Mouse (Mus musculus): ENCODE results near the gene Mrrf.
"Not testable (repeated sequence)": the region's sequence is repeated elsewhere in the genome, so short reads cannot be mapped to it uniquely, and the experiment has no call there.

Gene Mrrf

DNA sequence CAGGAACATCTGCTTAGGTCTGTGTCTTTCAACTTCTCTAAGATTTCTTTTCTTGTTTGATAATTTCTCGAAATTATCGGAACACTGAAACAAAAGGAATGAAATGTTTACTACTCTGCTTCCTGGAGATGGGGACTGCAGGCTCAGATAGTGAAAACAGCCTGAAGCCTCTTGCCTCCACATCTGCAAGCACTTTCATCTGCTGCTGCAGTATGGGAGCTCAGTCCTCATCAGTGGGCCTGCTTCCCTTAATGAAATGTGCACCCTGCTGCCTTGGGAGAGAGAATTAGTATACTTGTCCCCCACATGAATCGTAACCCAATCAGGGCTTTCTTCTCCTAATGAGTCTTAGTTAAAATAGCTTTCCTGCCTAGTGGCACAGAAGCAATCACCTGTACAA is 7.1 kb upstream of the Mrrf start:
- no peak for DNase-seq (ENCODE audit: low spot score in 2 of 2)

DNA sequence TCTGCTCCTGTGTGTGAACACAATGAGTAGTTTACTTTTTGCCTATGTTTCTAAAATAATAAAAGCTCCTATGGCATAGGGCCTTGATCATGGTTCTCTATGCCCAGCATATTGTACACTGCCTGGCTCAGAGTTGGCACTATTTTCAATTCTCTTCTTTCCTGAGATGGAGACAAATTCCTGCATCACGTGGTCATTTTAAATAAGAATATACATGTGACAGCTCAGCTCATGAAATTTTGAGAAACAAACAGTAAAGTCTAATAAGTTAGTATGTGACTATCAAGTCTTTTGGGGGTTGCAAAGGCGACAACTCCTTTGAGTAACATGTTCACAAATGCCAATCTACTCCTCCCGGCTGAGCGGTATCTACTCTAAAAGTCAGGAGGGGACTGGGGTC is 302 bp upstream of the Mrrf start:
- no peak for DNase-seq (ENCODE audit: low spot score in 2 of 2)

DNA sequence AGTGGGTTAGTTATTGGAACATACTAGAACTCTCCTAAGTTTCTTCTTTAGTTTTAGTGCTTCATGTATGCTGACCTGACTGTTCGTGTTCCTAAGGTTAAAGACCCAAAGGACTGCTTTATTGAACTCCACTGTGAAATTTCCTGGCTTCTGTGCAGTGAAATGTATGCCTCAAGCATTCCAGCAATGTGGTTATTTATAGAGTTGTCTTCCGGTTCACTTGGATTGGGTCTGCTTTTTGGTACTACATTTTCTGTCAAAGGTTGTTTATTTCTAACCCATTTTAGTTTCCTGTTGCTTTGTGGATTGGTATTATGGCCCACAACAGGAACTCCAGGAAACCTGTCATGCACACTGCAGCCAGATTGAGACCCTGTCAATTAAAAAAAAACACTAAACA is 2.9 kb downstream of the Mrrf start:
- no peak for DNase-seq (ENCODE audit: low spot score in 2 of 2)

DNA sequence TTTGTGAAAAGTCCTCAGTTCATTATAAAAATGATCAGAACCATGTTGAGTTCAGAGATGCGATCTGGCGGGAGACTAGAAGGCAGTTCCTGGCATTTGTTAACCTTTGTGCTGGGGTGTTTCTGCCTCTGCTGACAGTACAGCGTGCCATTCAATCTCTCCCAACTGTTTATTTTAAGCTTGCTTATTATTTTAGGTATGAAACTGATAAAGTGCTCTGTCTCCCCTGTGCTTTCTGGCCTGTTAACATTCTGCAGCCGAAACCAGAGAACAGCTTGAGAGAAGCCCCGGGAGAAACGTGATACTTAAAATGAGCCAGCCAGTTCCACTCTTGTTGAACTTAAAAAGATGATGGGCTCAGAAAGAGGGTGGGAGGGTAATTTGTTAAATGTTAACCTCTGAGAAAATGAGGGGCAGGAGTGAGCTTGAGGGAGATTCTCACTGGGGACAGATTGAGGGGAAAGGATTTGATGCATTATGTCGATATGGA is 12.7 kb downstream of the Mrrf start:
- no peak for DNase-seq (ENCODE audit: low spot score in 2 of 2)

DNA sequence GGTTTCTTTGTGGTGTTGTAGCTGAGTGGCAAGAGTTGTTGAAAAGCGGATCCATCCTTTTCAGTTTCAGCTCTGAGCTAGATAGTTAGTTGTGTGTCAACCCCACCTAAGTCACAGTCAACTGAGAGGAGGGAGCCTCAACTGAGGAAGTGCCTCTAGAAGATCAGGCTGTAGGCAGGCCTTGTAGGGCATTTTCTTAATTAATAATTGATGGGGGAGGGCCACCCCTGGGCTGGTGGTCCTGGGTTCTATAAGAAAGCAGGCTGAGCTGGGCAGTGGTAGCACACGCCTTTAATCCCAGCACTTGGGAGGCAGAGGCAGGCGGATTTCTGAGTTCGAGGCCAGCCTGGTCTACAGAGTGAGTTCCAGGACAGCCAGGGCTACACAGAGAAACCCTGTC is 16.2 kb downstream of the Mrrf start:
- not testable (repeated sequence) for DNase-seq (ENCODE audit: low spot score in 2 of 2)

DNA sequence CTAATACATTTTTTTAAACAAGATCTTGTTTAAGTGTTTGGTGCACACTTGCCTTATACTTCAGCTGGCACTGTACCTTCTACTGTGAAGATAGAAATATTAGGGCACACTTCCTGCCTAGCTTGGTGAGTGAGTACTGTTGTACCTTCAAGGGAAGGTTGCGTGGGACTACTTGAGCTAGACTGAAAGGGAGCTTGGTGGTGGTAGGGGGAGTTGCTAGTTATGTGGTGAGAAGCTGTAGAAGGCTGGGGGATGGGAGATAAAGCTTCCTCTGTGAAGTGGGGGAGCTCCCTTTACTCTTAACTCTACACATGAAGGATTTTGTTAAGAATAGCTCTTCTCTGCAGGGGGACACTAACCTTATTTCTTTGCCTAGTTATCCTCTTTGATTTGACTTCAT is 21.3 kb downstream of the Mrrf start:
- DNase-seq (ENCODE audit: low spot score in 2 of 2) = no peak

DNA sequence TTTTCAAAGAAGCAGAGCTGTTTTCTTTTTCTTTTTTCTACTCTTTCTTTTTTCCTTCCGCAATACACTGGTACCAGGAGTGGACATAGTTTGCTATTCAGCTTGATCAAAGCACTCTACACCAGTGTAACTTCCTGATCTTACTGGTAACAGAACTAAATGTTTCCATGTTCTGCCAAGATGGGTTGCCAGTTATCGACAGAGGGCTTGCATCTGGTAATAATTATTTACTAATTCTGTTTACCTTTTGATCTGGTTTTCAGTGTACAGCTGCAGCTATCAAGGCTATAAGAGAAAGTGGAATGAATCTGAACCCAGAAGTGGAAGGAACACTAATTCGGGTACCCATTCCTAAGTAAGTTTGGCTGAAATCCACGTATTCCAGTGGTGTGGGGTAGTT is 23.1 kb downstream of the Mrrf start:
- no peak for DNase-seq (ENCODE audit: low spot score in 2 of 2)

DNA sequence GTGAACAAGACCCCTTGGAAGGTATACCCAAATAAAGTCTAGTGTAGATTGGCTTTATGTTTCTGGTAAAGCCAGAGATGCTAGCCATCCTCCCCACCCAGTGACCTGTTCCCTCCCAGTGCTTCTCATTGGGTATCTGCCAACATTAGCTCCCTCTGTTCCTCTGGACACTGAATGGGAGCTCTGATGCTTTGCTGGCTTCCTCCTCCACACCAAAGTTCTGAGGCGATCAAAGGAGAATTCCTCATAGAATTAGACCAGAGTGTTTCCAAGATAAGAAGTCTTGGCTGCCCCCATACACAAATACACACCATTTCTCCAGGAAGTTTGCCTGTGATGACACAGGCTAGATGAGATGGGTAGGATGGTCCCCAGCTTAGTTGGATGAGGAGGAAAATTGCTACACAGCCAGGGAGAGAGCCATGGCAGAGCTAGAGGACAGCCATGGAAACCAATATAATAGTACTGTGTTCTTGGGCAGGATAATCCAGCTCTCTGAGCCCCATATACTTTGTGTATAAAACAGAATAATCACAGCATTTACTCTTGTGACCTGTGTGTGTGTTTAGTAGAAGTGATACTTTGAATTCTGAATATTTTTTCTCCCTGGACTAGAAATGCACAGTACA is 31.9 kb downstream of the Mrrf start:
- no peak for DNase-seq (ENCODE audit: low spot score in 2 of 2)

DNA sequence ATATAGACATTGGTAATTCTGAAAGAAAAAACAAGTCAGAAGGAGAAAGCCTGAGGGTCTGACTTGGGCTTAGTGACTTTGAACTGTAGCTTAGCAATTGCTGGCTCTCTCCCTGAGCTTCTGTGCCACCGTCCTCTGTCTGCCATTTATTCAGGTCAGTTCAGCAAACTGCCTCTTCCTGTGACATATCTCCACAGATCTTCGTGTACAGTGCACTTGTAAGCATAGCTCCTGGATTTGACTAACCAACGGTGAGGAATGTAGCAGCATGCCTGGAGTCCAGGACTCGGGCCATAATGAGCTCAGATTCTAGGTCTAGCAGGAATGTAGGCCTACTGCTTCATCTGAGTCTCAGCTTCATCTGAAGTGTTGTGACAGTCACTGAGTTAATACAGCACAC is 33.0 kb downstream of the Mrrf start:
- DNase-seq (ENCODE audit: low spot score in 2 of 2) = no peak

DNA sequence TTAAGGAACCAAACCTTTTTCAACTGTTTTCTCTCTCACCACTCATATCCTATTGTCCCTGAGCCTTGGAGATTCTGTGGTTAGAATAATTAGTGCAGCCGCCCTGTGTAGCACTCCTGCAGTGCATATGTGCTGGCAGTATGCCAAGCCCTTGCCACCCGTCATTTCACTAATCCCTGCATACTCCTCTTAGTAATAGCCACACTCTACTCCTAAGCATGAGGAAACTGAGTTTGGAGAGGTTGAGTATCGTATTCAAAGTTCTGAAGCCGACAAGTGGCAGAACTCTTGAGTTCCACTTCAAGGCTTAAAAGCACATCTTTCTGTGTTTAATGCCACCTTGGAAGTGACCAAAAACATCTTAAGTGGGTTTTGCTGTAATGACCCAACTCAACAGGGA is 35.9 kb downstream of the Mrrf start:
- DNase-seq (ENCODE audit: low spot score in 2 of 2) = no peak

DNA sequence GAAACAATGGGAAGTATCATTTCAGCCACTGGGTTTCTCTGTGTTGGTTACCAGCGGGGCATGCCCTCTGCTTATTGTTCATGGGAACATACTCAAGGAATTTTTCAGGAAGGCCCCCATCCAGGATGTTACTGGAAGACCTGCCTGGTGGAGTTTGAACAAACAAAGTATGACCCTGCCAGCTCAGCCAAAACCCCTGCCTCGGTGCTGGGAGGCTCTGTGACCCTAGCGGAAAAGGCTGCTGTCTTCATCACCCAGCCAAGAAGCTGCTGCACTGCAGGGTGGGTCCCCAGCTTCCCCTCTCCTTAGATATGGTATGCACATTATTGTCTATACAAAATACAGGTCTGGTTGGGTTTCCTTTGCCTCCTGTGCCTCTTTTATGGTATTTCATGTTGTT is 36.4 kb downstream of the Mrrf start:
- DNase-seq (ENCODE audit: low spot score in 2 of 2) = no peak

DNA sequence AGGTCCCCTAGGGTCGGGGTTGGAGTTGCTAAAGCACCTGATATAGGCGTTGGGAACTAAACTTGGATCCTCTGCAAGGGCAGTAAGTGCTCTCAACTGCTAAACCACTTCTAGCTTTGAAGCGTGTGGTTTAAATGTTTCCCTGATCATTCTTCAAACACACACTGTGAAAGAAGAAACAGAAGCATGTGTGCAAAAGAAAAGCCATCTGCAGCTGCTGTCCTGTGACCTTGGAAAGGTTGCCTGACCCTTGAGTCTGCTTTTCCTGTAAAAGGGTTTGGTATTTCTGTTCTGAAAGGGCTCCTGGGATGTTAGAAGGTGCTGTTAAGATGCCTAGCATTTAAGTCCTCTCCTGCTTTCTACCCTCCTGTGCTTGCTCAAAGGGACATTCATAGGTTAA is 43.3 kb downstream of the Mrrf start:
- DNase-seq (ENCODE audit: low spot score in 2 of 2) = no peak

DNA sequence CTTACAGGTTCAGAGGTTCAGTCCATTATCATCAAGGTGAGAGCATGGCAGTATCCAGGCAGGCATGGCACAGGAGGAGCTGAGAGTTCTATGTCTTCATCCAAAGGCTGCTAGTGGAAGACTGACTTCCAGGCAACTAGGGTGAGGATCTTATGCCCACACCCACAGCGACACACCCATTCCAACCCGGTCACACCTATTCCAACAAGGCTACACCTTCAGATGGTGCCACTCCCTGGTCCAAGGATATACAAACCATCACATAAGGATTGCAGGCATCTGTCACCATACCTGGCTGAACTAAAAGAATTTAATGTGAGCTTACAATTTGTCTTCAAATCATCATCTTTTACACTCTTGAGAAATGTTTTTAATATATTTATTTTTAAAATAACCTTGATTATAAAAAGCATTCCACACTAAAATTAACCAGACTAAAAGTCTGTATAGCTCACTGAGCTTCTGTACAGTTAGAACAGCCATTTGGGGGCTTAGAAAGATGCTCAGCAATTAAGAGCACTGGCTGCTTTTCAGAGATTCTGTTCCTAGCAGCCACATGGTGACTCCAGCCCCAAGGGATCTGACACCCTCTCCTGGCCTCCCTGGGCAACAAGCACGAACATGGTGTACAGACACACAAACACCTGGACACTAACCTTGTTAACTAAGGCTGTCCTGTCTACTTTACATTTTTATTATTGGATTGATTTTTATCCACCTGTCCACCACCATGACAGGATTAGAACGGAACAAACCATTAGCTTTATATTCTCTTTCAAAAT is 45.6 kb downstream of the Mrrf start:
- DNase-seq (ENCODE audit: low spot score in 2 of 2) = not testable (repeated sequence)

DNA sequence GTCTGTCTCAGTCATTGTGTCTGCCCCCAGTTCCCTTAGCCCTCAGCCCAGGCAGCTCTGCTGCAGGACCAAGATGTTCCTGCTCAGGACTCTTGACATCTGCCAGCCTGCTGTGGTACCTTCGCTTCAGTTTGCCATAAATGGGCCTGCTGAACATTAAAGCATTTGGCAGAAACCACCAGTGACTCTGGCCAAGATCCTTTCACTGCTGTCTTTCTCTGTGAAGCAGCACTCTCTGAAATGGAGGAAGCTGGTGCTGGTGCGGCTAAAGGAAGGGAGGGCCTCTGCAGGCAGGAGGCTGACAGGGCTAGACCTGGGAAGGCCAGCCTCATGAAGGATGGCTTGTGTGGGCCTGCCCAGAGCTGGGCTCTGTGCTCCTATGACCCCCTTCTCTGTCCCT is 47.1 kb downstream of the Mrrf start:
- DNase-seq (ENCODE audit: low spot score in 2 of 2) = no peak

DNA sequence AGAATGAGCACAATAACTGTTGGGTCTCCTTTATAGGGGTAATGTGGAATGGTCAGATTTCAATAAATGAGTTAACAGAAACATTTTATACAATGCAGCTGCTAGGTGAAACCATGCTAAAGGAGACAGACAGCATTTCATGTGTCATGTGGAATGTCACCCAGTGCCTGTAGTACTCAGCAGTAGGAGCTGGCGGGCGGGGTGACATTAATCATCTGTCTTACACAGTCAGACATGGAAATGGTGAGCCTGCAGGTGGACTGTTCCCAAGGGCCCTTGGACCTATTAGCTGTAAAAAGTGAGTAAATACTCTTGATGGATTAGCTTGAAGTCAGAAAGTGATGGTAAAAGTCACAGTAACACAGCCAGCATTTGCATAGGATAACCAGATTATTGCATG is 48.0 kb downstream of the Mrrf start:
- DNase-seq (ENCODE audit: low spot score in 2 of 2) = no peak

DNA sequence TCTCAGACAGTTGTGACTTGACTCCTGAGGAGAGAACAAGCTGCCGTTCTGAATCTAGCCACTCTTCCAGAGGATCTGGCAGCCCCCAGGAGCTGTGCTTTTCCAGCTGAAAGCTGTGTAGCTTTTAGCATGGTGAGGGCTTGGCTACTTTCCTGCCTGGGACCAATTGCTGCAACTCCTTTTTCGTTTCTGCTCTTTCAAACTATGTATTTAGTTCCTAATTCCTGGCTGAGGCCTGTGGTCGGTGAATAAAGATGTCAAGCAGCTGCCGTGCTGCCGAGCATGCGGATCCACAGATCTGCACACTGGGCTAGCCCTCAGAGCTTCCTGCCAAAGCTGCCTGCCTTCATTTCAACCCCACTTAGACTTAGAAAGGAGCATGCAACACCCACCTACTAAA is 48.7 kb downstream of the Mrrf start:
- no peak for DNase-seq (ENCODE audit: low spot score in 2 of 2)

DNA sequence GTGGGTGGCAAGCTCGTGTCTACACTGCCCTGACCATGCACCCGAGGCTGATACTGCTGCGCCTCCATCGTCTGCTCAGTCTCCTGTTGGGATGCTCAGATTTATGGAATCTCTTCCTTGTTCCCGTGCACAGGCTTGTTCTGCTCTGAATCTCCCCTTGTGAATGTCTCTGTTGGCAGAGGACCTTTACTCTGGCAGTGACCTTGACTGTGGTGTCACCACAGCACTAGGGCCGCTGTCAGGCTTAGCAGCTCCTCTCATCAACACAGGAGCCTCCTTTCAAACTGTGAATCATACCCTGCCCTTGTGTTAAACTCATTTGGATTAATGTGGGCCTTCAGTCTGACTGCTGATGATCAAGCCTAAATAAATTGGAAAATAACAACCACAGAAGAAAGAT is 53.0 kb downstream of the Mrrf start:
- not testable (repeated sequence) for DNase-seq (ENCODE audit: low spot score in 2 of 2)

DNA sequence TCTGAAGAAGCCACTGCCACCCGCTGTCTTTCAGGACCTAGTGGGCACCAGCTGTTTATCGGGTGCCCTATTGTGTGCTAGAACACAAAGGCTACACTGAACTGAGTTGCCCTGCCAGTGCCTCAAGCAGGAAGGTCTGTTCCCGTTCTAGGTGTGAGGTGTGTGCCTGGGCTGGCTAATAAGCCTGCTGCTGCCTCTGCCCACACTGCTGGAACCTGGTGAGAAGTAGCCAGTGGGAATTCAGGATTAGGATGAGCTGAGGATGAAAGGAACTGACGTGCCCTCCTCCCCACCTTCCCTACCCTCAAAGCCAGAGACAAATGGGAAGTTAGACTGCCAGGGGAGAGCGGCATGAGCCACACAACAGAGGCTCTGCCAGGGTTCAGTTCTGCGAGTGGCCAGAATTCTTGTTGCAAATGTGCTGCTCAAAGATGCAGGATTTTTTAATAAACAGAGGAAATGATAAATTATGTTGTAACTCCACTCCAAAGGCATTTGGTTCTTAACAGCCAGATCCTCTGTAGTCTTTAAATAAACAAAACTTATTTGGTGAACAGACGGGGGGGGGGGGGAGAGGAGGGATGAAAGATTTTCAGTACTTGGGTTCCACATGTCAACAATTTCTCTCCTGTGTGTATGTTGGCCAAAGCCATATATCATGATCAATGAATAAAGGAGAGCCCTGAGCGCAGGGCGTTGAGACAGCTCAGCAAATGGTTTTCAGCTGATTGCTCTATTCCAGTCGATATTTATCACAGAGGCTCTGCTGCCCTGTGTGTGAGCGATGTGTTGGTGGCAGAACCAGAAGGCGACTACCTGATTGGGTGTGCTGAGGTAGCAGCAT is 55.1 kb downstream of the Mrrf start:
- DNase-seq (ENCODE audit: low spot score in 2 of 2) = no peak

DNA sequence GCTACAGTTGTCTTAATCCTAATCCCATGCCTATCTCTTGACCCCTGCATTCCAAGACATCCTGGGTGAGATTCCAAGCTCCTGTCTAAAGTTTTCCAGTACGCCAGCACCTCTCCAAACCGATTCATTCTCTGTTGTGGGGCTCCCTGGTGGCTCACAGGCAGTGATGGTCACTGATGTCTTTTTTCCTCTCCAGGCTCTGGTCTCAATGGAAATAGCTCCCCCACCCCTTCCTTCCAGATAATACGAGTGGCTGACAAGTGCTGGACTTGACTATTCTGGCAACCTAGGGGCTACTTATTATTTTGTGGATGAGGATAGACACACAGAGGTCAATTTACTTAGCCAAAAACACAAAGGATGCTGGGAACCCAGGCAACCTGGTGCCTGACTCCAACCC is 60.8 kb downstream of the Mrrf start:
- no peak for DNase-seq (ENCODE audit: low spot score in 2 of 2)

DNA sequence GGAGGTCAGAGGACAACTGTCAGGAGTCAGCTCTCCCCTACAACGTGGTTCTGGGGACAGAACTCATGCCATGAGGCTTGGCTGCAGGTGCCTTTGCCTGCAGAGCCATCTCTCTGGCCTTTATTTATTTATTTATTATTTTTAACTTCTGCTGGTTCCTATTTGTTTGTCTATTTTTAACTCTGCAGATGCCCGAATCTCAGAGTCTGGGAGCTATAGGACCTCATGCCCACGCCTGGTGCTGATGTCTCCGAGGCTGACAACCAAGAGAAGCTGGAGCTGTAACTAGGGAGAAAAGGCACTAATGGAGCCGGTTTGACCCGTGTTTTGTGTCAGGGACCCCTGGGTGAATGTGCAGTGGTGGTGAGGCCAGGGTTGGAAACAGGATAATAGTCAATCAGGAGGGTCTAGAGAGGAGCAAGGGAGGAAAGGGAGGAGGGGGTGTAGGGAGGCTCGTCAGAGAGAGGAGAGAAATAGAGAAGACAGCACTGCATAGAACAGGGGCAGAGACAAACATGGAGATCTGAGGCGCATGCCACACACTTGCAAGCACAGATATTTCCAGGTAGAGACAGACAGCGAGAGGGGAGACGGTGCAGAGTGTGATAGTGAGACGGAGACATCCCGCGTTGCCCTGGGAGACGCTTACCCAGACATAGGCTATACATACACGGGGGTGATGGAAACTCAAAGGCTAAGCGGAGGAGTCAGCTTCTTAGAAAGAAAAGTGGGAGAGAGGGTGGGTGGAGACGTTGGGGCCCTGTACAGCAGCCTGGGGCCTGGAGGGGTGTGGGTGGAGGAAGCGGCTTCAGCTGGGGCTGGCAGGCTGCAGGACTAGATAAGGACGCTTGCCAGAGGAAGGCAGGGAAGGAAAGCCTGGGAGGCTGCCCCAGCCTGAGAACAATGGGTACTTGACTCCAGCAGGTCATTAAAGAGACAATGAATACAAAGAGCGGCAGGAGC is 62.0 kb downstream of the Mrrf start:
- DNase-seq (ENCODE audit: low spot score in 2 of 2) = peak; percentile 81 to 85

DNA sequence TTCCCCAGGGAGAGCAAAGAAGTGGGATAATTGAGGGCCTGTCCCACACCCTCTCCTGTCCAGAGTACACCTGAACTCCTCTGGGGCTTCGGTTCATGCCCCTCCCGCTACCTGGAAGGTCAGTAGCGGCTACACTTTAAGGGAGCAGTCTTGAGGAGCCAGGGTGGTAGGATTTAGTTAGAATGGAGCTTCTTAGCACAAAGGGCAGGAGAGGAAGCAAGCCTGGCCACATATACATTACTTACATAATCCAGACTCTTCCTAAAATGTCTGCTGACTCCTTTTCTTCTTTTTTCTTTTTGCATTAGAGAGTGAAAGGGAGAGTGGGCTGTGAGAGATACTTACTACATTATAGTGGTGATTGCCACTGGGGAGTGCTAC is 62.7 kb downstream of the Mrrf start:
- DNase-seq (ENCODE audit: low spot score in 2 of 2) = no peak

DNA sequence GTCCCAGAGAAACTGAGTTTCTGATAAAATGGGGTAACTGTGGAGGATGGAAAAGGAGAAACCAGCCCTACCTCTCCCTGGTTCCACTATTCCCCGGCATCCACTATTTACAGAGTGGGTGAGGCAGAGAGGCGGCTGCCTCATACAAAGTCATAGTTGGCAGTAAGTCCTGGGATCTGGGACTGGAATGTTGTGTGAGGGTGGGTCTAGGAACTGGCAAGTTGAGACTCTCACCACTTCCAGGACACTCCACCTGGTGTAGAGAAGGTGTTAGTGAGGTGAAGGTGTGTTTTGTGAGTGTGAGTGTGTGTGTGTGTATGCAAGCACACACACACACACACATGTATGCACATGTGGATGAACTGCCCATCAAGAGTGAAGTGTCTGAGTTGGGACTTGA is 64.6 kb downstream of the Mrrf start:
- DNase-seq (ENCODE audit: low spot score in 2 of 2) = no peak

Measured in spleen, postnatal 4 days (tissue).